Mouse (Mus musculus) kidney, adult 2 months (tissue): ENCODE results near the gene Asic5.

Experiments used
- CTCF ChIP-seq: fragments of 200-500 bp; conservative IDR thresholded peaks from 2 replicates; pipeline ENCODE4 v1.5.1; 2011; ENCODE audit warnings: low read depth, mild to moderate bottlenecking, control low read depth, low read length, moderate library complexity, mixed read lengths; ENCODE audit not compliant: insufficient read depth, insufficient read length
- POLR2A ChIP-seq: fragments of 200-500 bp; IDR thresholded peaks from one replicate; pipeline ENCODE4 v1.6.1; 2011; ENCODE audit warnings: low read depth, low read length, control low read depth

- TF ChIP-seq POLR2A (no peak), CTCF (no peak)
Observed at GRCm38 (mm10) chr3:81983120-81983895, 1.2 kb downstream of the Asic5 start.
